Mouse (Mus musculus) liver, embryonic 14.5 days (tissue): ENCODE measurements at regions not wholly inside any gene's neighbourhood (a gene's known extent, or its start where the extent isn't known, plus 50 kb on each side); places are given as distances from the start of the nearest gene placed in this dataset.

ENCODE experiments used
- ATAC-seq: fragments of 200-750 bp; cut with Nextera tagmentation; 2 replicates; pipeline ENCODE4 v1.8.0; 2017; ENCODE audit warnings: moderate number of reproducible peaks, mild to moderate bottlenecking, moderate library complexity; ENCODE audit not compliant: insufficient read depth
- DNase-seq, 3 experiments: peaks; one replicate each; pipeline ENCODE4 v3.0.0-alpha.2; 2012 to 2013; ENCODE audit warnings: low read depth in 3 of 3, low spot score in 3 of 3
- H3K27ac ChIP-seq: fragments of 300-500 bp; sonication (generic); 2 replicates; pipeline ENCODE4 v1.5.1; 2014; ENCODE audit warnings: moderate library complexity, mild to moderate bottlenecking, control low read depth, inconsistent platforms
- H3K27me3 ChIP-seq: fragments of 300-500 bp; sonication (generic); 2 replicates; pipeline ENCODE4 v1.6.1; 2014; ENCODE audit warnings: mild to moderate bottlenecking, low read length, moderate library complexity; ENCODE audit not compliant: control insufficient read depth, insufficient read depth
- H3K36me3 ChIP-seq: fragments of 300-500 bp; sonication (generic); replicated peaks from 2 replicates; pipeline ENCODE4 v1.6.1; 2014; ENCODE audit warnings: low read depth; ENCODE audit not compliant: control insufficient read depth, insufficient read depth
- H3K4me1 ChIP-seq, 2 experiments: fragments of 200-500 bp in 1 of 2; fragments of 300-500 bp in 1 of 2; sonication (generic) in 1 of 2; replicated peaks; 2 replicates each; pipeline ENCODE4 v1.6.1; 2012 to 2014; ENCODE audit warnings: antibody characterized with exemption in 1 of 2, inconsistent platforms in 1 of 2, low read length in 1 of 2; ENCODE audit not compliant: control insufficient read depth in 2 of 2, insufficient read depth in 2 of 2
- H3K4me2 ChIP-seq: fragments of 300-500 bp; sonication (generic); 2 replicates; pipeline ENCODE4 v1.6.1; 2014; ENCODE audit warnings: low read depth, mild to moderate bottlenecking, control low read depth, moderate library complexity
- H3K4me3 ChIP-seq, 2 experiments: fragments of 200-500 bp in 1 of 2; fragments of 300-500 bp in 1 of 2; sonication (generic) in 1 of 2; 2 replicates each; pipeline ENCODE4 v1.5.1; 2012 to 2014; ENCODE audit warnings: low read depth in 2 of 2, low read length in 2 of 2, mild to moderate bottlenecking in 2 of 2, control low read depth in 1 of 2, inconsistent platforms in 1 of 2, moderate library complexity in 1 of 2; ENCODE audit not compliant: insufficient read depth in 1 of 2
- H3K9ac ChIP-seq: fragments of 300-500 bp; sonication (generic); replicated peaks from 2 replicates; pipeline ENCODE4 v1.6.1; 2014; ENCODE audit warnings: mild to moderate bottlenecking, control low read depth, moderate library complexity
- H3K9me3 ChIP-seq: fragments of 300-500 bp; sonication (generic); 2 replicates; pipeline ENCODE4 v1.6.1; 2016; ENCODE audit warnings: low read length, mixed read lengths; ENCODE audit not compliant: control insufficient read depth
- CTCF ChIP-seq: IDR thresholded peaks from 2 replicates; pipeline ENCODE4 v1.5.1; 2016; ENCODE audit warnings: antibody characterized with exemption, low read depth, control low read depth
- EP300 ChIP-seq: IDR thresholded peaks from 2 replicates; pipeline ENCODE4 v1.6.1; 2016; ENCODE audit warnings: antibody characterized with exemption, low read depth
- WGBS: fragments of 180-500 bp; shearing (Covaris S2); extraction: QIAGEN DNeasy Blood & Tissue Kit; methylation state at CpG from one replicate; pipeline ENCODE4 v1.1.7; 2014; ENCODE audit not compliant: insufficient replicate concordance; 5-methylcytosine and 5-hydroxymethylcytosine counted together

DNA sequence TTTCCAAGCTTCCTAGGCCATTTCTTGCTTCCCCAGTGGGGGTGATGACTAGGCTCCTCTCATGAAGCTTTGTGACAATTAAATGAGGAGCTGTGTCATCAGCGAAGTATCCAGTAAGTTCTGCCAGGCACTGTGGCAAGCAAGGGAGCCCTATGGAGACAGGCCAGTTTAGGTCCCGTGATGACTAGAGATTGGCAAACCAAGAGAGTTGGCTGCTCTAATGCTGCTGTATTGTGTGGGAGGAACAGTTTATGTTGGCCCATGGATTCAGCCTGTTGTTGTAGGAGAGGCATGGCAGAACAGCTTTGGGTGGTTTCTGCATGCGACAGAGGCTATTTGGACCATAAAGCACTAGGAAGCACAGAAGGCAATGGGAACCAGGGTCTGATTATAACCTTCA, 86.4 kb upstream of the Zfp618 start:
- no peak overlapping the region for H3K4me3 ChIP-seq
- H3K27ac ChIP-seq = no peak overlapping the region
- no peaks in the 10 kb centered on the region for H3K27me3 ChIP-seq
- DNase-seq (no peak), ATAC-seq (no peak)
- H3K9ac ChIP-seq = no peak overlapping the region
- H3K4me1 ChIP-seq = no peaks in the 10 kb centered on the region
- H3K9me3 ChIP-seq = no peaks in the 10 kb centered on the region
- no peak overlapping the region for H3K4me2 ChIP-seq
- H3K36me3 ChIP-seq = no peaks in the 10 kb centered on the region
- WGBS = 65% methylated on average over 3 of the region's 3 CpGs
- TF ChIP-seq CTCF = no peak
- TF ChIP-seq EP300 = no peak

DNA sequence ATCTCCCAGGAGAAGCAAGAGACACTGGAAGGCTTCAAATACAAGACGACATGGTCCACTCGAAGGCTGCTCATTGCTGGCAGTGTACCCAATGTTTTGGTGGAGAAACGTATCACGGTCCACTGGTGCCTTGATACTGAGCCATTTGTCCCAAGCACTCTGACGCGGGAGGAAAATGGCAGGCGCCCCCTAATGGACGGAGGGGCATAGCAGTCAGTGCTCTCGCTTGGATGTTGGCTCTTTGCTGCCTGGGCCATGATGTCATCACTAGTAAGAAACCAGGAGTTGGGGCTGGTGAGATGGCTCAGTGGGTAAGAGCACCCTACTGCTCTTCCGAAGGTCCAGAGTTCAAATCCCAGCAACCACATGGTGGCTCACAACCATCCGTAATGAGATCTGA, 83.5 kb upstream of the Zfp618 start:
- no peak overlapping the region for H3K4me2 ChIP-seq
- ATAC-seq (no peak), DNase-seq (no peak)
- H3K4me3 ChIP-seq = no peak overlapping the region
- no peaks in the 10 kb centered on the region for H3K4me1 ChIP-seq
- H3K36me3 ChIP-seq = no peaks in the 10 kb centered on the region
- TF ChIP-seq EP300 (no peak), CTCF (peak; percentile 47)
- WGBS = 60% methylated on average over 10 of the region's 11 CpGs
- no peak overlapping the region for H3K27ac ChIP-seq
- H3K27me3 ChIP-seq = no peaks in the 10 kb centered on the region
- no peak overlapping the region for H3K9ac ChIP-seq
- H3K9me3 ChIP-seq = no peaks in the 10 kb centered on the region

DNA sequence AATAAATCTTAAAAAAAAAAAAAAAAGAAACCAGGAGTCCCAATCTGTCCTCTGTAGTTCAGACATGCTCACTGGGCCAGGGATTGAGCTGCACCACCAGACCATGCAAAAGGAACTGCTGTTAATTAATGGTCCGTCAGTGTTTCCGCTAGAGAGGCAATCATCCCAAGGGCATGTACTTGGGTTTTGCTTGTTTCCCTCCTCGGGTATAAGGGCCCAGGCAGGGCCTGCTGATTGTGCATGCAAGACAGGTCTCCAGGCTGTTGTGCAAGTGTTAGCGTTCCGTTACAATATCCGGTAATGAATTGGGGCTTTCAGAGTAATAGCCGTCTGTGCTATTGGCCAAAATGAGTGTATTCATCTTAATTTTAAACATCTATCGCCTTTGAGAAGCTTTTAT, 83.1 kb upstream of the Zfp618 start:
- TF ChIP-seq EP300 = no peak
- TF ChIP-seq CTCF = no peak
- ATAC-seq (no peak), DNase-seq (no peak)
- Histone ChIP-seq H3K9me3 (no peaks in the 10 kb centered on the region), H3K27ac (no peak overlapping the region), H3K4me2 (no peak overlapping the region), H3K9ac (no peak overlapping the region), H3K4me1 (no peaks in the 10 kb centered on the region), H3K27me3 (no peaks in the 10 kb centered on the region), H3K36me3 (no peaks in the 10 kb centered on the region), H3K4me3 (no peak overlapping the region)
- 71% methylated on average over 8 of the region's 8 CpGs for WGBS

DNA sequence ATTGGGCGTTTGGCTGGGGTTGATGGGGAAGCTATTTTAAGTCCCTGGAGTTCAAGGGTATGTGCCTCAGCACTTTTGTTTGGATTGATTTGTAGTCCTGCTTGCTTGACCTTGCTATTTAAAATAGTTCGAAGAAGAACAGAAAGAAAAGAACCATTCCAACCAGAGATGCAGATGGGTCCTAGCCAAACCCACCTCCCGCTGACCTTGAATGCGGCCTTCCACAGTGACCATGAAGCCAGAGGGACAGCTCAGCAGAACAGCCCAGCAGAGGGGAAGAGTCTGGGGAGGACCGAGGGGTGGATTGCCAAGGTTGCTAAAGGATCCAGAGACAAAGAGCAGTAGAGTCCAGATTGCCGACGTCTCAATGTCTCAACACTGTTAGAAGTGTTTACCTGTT, 76.6 kb upstream of the Zfp618 start:
- Histone ChIP-seq H3K4me1 (no peaks in the 10 kb centered on the region), H3K27ac (no peak overlapping the region), H3K9me3 (no peaks in the 10 kb centered on the region), H3K9ac (no peak overlapping the region), H3K4me2 (no peak overlapping the region), H3K27me3 (no peaks in the 10 kb centered on the region), H3K36me3 (no peaks in the 10 kb centered on the region), H3K4me3 (no peak overlapping the region)
- no peak for DNase-seq
- TF ChIP-seq CTCF = no peak
- TF ChIP-seq EP300 = no peak
- ATAC-seq = no peak
- whole genome bisulfite sequencing = 62% methylated on average over 7 of the region's 7 CpGs

DNA sequence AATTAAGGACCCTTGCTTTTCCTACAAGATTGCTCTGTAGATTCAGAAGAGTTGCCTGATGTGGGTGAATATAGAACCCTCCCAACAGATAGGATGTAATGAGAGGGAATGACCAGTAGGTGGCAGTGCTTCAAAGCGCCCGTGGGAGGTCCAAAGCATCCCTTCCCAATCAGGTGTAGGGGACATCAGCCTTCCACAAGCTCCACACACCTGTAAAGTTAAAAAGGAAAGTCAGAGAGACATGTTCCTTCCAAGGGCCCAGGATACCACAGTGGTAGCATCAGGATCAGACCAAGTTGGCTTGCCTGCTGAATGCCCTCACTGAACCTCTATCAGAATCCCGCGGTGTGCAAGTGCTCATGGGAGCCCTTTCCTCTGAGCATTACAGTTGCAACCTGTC, 75.7 kb upstream of the Zfp618 start:
- TF ChIP-seq EP300 (no peak), CTCF (peak; percentile 81)
- WGBS = 40% methylated on average over 4 of the region's 4 CpGs
- Histone ChIP-seq H3K4me2 (no peak overlapping the region), H3K4me1 (no peaks in the 10 kb centered on the region), H3K9ac (no peak overlapping the region), H3K27ac (no peak overlapping the region), H3K9me3 (no peaks in the 10 kb centered on the region), H3K36me3 (no peaks in the 10 kb centered on the region), H3K27me3 (no peaks in the 10 kb centered on the region), H3K4me3 (no peak overlapping the region)
- DNase-seq (peak in 1 of 3 experiments; percentile 1), ATAC-seq (no peak)
